Mouse (Mus musculus): ENCODE data around the gene Dlgap4. TPM values are rescaled to one million over a fixed set of nuclear protein-coding genes. Genes with fewer than 3 reads are reported as not detected.

The Dlgap4 gene
- total and polyA plus RNA-seq, 3 experiments: 12.4 to 38.5 (median 12.7) TPM

DNA sequence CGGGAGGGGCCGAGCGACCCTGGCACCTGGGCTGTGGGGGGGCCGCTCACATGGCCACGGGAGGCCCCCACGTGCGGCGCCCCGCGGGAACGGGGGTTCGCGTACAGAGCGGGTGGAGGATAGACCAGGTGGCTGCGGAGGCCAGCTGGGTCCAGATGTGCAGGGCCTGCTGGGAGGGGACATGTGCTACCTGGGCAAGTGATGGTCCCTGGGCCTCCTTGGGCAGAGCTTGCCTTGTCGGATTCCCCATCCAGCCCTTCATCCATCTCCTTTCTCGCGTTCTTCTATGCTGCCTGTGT lies 702 bp downstream of the Dlgap4 start:
- Histone ChIP-seq H3K9ac (ENCODE audit: insufficient read depth, low read depth) (no peak overlapping the region), H3K79me2 (replicated peaks; ENCODE audit: control insufficient read depth, extremely low read depth, insufficient read depth, poor library complexity, severe bottlenecking) (no peaks in the 10 kb centered on the region), H3K9me3 (replicated peaks; ENCODE audit: low read length) (peaks cover 13% of the 10 kb centered on the region), H3K36me3 (replicated peaks in 1 of 2; ENCODE audit: control insufficient read depth in 1 of 2, insufficient read depth in 1 of 2, low read length in 1 of 2) (no peaks in the 10 kb centered on the region), H3K4me1 (ENCODE audit: control insufficient read depth in 1 of 2, insufficient read depth in 2 of 2) (no peaks in the 10 kb centered on the region), H3K27me3 (replicated peaks) (peaks cover 84% of the 10 kb centered on the region), H3K27ac (ENCODE audit: insufficient read depth, low read depth) (no peak overlapping the region), H3K4me2 (ENCODE audit: insufficient read depth, low read depth, poor library complexity, severe bottlenecking) (no peak overlapping the region), H3K4me3 (replicated peaks in 1 of 3; ENCODE audit: low read depth in 2 of 3, low read length in 2 of 3, poor library complexity in 1 of 3) (no peak overlapping the region)
- in situ Hi-C loops (cut with MboI; ENCODE audit: low pct_ligation_motif_present, low pct_unique_long_range_greater_than_20kb, low sequenced_read_pairs) (no loop called here), dilution Hi-C loops (cut with MboI; ENCODE audit: extremely low pct_ligation_motif_present, extremely low pct_unique_long_range_greater_than_20kb, low sequenced_read_pairs) (no loop called here)
- no peak for DNase-seq (ENCODE audit: extremely low read depth)
- no peak for TF ChIP-seq HCFC1 (IDR thresholded peaks at IDR 0.05; ENCODE audit: low read depth, low read length)

DNA sequence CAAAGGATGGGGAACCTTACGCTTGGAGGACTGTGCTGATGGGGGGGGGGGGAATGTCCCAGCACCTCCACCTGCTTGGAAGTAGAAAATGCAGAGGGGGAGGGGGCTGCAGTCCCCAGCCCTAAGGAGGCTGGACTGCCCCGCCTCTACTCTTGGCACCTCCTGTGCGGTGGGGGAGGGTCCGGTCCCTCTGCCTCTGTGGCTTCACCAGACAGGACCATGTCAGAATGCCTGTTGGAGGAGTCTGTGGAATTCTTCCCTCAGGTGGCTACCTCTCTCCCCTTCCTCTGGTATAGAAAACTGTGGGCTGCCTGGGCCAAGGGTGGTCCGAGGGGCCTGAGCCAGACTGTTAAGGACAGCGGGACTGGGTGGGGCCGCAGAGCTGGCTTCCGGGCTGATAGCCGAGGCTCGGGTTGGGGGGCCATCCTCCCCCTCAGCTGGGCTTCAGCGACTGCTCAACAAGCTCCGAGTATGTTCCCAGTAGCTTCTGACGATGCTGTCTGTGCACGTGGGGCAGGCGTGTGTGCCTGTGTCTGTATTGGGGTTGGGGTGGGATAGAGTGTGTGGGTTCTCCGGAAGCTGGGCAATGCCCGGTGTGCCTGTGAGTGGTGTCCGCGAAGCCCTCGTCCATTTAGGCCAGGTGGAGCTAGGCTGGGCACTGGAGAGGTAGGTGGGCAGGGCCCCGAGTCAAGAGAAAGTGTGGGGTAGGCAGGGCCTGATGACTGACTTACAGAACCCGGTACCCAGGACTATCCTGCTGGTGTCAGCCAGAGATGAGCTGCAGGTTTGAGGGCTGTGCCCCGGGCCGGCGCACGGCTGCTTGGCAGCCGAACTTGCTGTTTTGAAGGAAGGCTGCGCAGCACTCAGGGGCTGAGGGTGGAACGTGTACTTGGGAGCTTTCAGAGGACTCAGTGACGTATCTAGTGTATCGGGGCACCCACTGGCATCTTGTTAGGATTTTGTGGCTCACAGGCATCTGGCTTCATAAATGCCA lies 1.5 kb downstream of the Dlgap4 start:
- peaks cover 84% of the 10 kb centered on the region for H3K27me3 ChIP-seq (replicated peaks)
- H3K4me2 ChIP-seq (ENCODE audit: insufficient read depth, low read depth, poor library complexity, severe bottlenecking): no peak overlapping the region
- dilution Hi-C loops (cut with MboI; ENCODE audit: extremely low pct_ligation_motif_present, extremely low pct_unique_long_range_greater_than_20kb, low sequenced_read_pairs): no loop called here
- peaks cover 13% of the 10 kb centered on the region for H3K9me3 ChIP-seq (replicated peaks; ENCODE audit: low read length)
- H3K4me1 ChIP-seq (ENCODE audit: control insufficient read depth in 1 of 2, insufficient read depth in 2 of 2): no peaks in the 10 kb centered on the region
- H3K4me3 ChIP-seq (replicated peaks in 1 of 3; ENCODE audit: low read depth in 2 of 3, low read length in 2 of 3, poor library complexity in 1 of 3): no peak overlapping the region
- H3K79me2 ChIP-seq (replicated peaks; ENCODE audit: control insufficient read depth, extremely low read depth, insufficient read depth, poor library complexity, severe bottlenecking): no peaks in the 10 kb centered on the region
- in situ Hi-C loops (cut with MboI; ENCODE audit: low pct_ligation_motif_present, low pct_unique_long_range_greater_than_20kb, low sequenced_read_pairs): no loop called here
- H3K27ac ChIP-seq (ENCODE audit: insufficient read depth, low read depth): no peak overlapping the region
- TF ChIP-seq HCFC1 (IDR thresholded peaks at IDR 0.05; ENCODE audit: low read depth, low read length) (no peak), NELFE (IDR thresholded peaks at IDR 0.05; ENCODE audit: low read depth, low read length) (no peak), TBP (conservative IDR thresholded peaks at IDR 0.05; ENCODE audit: low read depth, low read length) (no peak), JUN (IDR thresholded peaks at IDR 0.05; ENCODE audit: insufficient read depth, low read depth, low read length) (no peak), PAX5 (IDR thresholded peaks at IDR 0.05; ENCODE audit: low read length) (no peak), MAX (IDR thresholded peaks at IDR 0.05; ENCODE audit: low read length) (no peak), MEF2A (IDR thresholded peaks at IDR 0.05; ENCODE audit: borderline replicate concordance, low read depth, low read length) (no peak), TCF12 (IDR thresholded peaks at IDR 0.05; ENCODE audit: low read depth, low read length) (no peak), MYC (IDR thresholded peaks at IDR 0.05; ENCODE audit: low read depth, low read length) (no peak), MXI1 (IDR thresholded peaks at IDR 0.05; ENCODE audit: low read depth, low read length) (no peak), EP300 (IDR thresholded peaks at IDR 0.05; ENCODE audit: low read length) (no peak), JUND (conservative IDR thresholded peaks at IDR 0.05; ENCODE audit: low read depth, low read length) (no peak), E2F4 (IDR thresholded peaks at IDR 0.05; ENCODE audit: insufficient replicate concordance, low read depth, low read length) (no peak), USF1 (IDR thresholded peaks at IDR 0.05; ENCODE audit: low read depth, low read length) (no peak)
- H3K36me3 ChIP-seq (replicated peaks in 1 of 2; ENCODE audit: control insufficient read depth in 1 of 2, insufficient read depth in 1 of 2, low read length in 1 of 2): no peaks in the 10 kb centered on the region
- DNase-seq (ENCODE audit: extremely low read depth): no peak
- H3K9ac ChIP-seq (ENCODE audit: insufficient read depth, low read depth): no peak overlapping the region
